Mouse (Mus musculus) lung, adult 2 months (tissue): ENCODE data around the gene Cisd1.

Experiments used
- CTCF ChIP-seq: fragments of 200-500 bp; IDR thresholded peaks from 2 replicates; pipeline ENCODE4 v1.5.1; 2011; ENCODE audit warnings: mild to moderate bottlenecking, low read length, control low read depth; ENCODE audit not compliant: insufficient read depth
- POLR2A ChIP-seq: fragments of 200-500 bp; IDR thresholded peaks from 2 replicates; pipeline ENCODE4 v1.6.1; 2011; ENCODE audit warnings: low read depth, mild to moderate bottlenecking, control low read depth, low read length, borderline replicate concordance; ENCODE audit errors: extremely low read depth

DNA sequence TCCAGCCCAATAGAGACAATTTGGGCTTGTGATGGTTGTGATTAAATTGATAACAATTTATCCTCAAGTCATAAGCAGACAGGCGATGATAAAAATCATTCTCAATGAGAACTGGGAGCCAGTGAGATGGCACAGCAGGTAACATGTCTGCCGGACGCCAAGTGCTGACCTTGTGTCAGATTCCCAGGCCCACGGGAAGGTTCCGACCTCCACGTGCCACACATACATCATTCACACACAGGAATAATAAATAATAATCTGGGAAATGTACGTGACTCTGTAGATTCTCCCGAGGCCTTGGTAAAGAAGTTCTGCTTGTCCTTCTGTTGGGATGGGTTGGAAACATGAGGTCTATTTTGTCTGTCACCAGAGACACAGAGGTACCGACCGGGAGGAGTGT is 17.4 kb downstream of the Cisd1 start:
- no peak for TF ChIP-seq CTCF
- TF ChIP-seq POLR2A: no peak
